ENCODE assay signal across 22 mouse cellular contexts in the genomic region with DNA sequence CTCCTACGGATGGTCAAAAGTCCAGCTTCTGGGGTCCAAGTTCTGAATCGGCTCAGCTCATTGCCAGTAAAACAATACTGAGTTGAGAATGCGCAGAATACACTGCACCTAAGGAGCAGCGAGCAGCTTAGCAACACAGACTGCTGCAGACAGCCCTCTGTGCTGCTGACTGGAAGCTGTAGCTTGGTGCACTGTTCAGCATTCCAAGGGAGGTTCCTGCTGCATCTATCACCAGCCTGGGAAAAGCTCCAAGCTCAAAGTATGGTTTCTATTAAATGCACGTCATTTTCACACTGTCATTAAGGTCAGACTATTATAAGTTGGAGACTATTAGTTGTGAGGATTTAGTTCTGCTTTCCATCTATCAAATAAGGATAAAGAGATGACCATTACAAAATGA. TPM values are rescaled to one million over a fixed set of nuclear protein-coding genes. Genes with fewer than 3 reads are reported as not detected.
DNase-seq lines count a peak whose midpoint lies in the region; ATAC-seq and TF ChIP-seq lines count a peak whose summit lies in the region.
"Had no signal": no experiment of that assay in that cellular context is flagged by ENCODE, and none has a peak within 500 bp of the region (broad histone marks: within the 10 kb centered on the region; RNA-seq: fewer than 3 reads in every experiment).

No protein-coding gene starts in this region.

- peaks cover 28% of the 10 kb centered on the region for H3K4me1 ChIP-seq in kidney, embryonic 15.5 days
- peaks cover 2% of the 10 kb centered on the region; the same call in 1 of the 2 replicates for H3K4me1 ChIP-seq in lung, embryonic 14.5 days (ENCODE audit: insufficient read depth)

- whole genome bisulfite sequencing in kidney, embryonic 15.5 days, result 84% methylated on average over 5 of the region's 5 CpGs
- 72% methylated on average over 5 of the region's 5 CpGs for WGBS in lung, embryonic 14.5 days

- ATAC-seq in kidney, embryonic 15.5 days (replicated peaks; ENCODE audit: low FRiP score), result no peak
- no peak for ATAC-seq in lung, embryonic 14.5 days (ENCODE audit: insufficient read depth)
- ATAC-seq: forebrain, postnatal 0 days had no signal

- H3K27me3 ChIP-seq in kidney, embryonic 15.5 days, result no peaks in the 10 kb centered on the region
- no peaks in the 10 kb centered on the region for H3K27me3 ChIP-seq in lung, embryonic 14.5 days (ENCODE audit: insufficient read depth, low read length)
- H3K27me3 ChIP-seq: hindbrain, embryonic 15.5 days; limb, embryonic 12.5 days; liver, embryonic 13.5 days; lung, embryonic 15.5 days; neural tube, embryonic 15.5 days had no signal

- no peak overlapping the region for H3K9ac ChIP-seq in kidney, embryonic 15.5 days
- H3K9ac ChIP-seq in lung, embryonic 14.5 days, result no peak overlapping the region
- H3K9ac ChIP-seq: forebrain, postnatal 0 days; hindbrain, embryonic 15.5 days; limb, embryonic 12.5 days; liver, embryonic 13.5 days; lung, embryonic 15.5 days; neural tube, embryonic 15.5 days had no signal

- no peak for TF ChIP-seq CTCF in lung, embryonic 14.5 days (IDR thresholded peaks at IDR 0.05; ENCODE audit: low read depth)

- no peaks in the 10 kb centered on the region for H3K9me3 ChIP-seq in kidney, embryonic 15.5 days (replicated peaks)
- H3K9me3 ChIP-seq in lung, embryonic 14.5 days (ENCODE audit: low read depth, low read length), result no peaks in the 10 kb centered on the region
- H3K9me3 ChIP-seq: hindbrain, embryonic 15.5 days; limb, embryonic 12.5 days; liver, embryonic 13.5 days; lung, embryonic 15.5 days; neural tube, embryonic 15.5 days had no signal

- no peak overlapping the region for H3K4me2 ChIP-seq in kidney, embryonic 15.5 days
- no peak overlapping the region for H3K4me2 ChIP-seq in lung, embryonic 14.5 days
- H3K4me2 ChIP-seq: hindbrain, embryonic 15.5 days; limb, embryonic 12.5 days; liver, embryonic 13.5 days; lung, embryonic 15.5 days; midbrain, embryonic 11.5 days; neural tube, embryonic 15.5 days had no signal

- H3K4me3 ChIP-seq in kidney, embryonic 15.5 days (replicated peaks), result no peak overlapping the region
- H3K4me3 ChIP-seq in lung, embryonic 14.5 days (ENCODE audit: low read depth, low read length), result no peak overlapping the region
- H3K4me3 ChIP-seq: hindbrain, embryonic 15.5 days; limb, embryonic 12.5 days; liver, embryonic 13.5 days; lung, embryonic 15.5 days; neural tube, embryonic 15.5 days had no signal

- H3K36me3 ChIP-seq in kidney, embryonic 15.5 days, result no peaks in the 10 kb centered on the region
- no peaks in the 10 kb centered on the region for H3K36me3 ChIP-seq in lung, embryonic 14.5 days (ENCODE audit: insufficient read depth)
- H3K36me3 ChIP-seq: hindbrain, embryonic 15.5 days; limb, embryonic 12.5 days; liver, embryonic 13.5 days; lung, embryonic 15.5 days; neural tube, embryonic 15.5 days had no signal

- peak; percentile 20 to 25 for DNase-seq in kidney, adult 8-10 months
- DNase-seq in lung, embryonic 14.5 days, result peak; percentile 57
- no peak for DNase-seq in lung, postnatal 14 days
- peak; percentile 93 for DNase-seq in NIH3T3 (ENCODE audit: low read depth)
- peak; percentile 72 for DNase-seq in brain, adult 2 months (ENCODE audit: low read depth, low spot score)
- DNase-seq in ovary, postnatal 36 days (ENCODE audit: low spot score), result no peak
- DNase-seq in gastrocnemius, postnatal 25 days, result no peak
- DNase-seq: adrenal gland, postnatal 14 days; cerebellum, adult 8-10 months; cerebellum, postnatal 36 days; forebrain, postnatal 0 days; heart, postnatal 36 days; liver, embryonic 13.5 days; right cerebral cortex, postnatal 14 days; spleen, adult 18-20 months; thymus, postnatal 25 days had no signal

- no peak overlapping the region for H3K27ac ChIP-seq in kidney, embryonic 15.5 days
- no peak overlapping the region for H3K27ac ChIP-seq in lung, embryonic 14.5 days (ENCODE audit: low read depth)
- H3K27ac ChIP-seq: hindbrain, embryonic 15.5 days; limb, embryonic 12.5 days; liver, embryonic 13.5 days; lung, embryonic 15.5 days; neural tube, embryonic 15.5 days had no signal

RNA-seq across cellular contexts. Expression of gene Mettl21a, which starts 4.1 kb away (rescaled TPM):
- polyA plus RNA-seq in kidney, embryonic 15.5 days (2015; fragmentation: Nextera tagmentation; extraction: Ambion mirVana), result 17.7 and 20.2 TPM in 2 replicates
- polyA plus RNA-seq in lung, embryonic 14.5 days (2014; fragmentation: Nextera tagmentation; extraction: Ambion mirVana), result 17.8 and 20.3 TPM in 2 replicates
- total RNA-seq in gastrocnemius, postnatal 25 days (2021), result 1 to 10 TPM; 7.8 to 9.3 TPM

Comparison
In these comparisons a context has a peak if more than half of its experiments do, and no peak if none do; other contexts are left out.
1. DNase-seq: peak in kidney, adult 8-10 months (2 of 2), lung, embryonic 14.5 days (single experiment), NIH3T3 (single experiment) and brain, adult 2 months (single experiment); none in lung, postnatal 14 days (single experiment), ovary, postnatal 36 days (single experiment) and gastrocnemius, postnatal 25 days (single experiment).